Mouse (Mus musculus): ENCODE measurements around the gene Pkig.
"Not testable (repeated sequence)": the region's sequence is repeated elsewhere in the genome, so short reads cannot be mapped to it uniquely, and the experiment has no call there.

Gene Pkig

DNA sequence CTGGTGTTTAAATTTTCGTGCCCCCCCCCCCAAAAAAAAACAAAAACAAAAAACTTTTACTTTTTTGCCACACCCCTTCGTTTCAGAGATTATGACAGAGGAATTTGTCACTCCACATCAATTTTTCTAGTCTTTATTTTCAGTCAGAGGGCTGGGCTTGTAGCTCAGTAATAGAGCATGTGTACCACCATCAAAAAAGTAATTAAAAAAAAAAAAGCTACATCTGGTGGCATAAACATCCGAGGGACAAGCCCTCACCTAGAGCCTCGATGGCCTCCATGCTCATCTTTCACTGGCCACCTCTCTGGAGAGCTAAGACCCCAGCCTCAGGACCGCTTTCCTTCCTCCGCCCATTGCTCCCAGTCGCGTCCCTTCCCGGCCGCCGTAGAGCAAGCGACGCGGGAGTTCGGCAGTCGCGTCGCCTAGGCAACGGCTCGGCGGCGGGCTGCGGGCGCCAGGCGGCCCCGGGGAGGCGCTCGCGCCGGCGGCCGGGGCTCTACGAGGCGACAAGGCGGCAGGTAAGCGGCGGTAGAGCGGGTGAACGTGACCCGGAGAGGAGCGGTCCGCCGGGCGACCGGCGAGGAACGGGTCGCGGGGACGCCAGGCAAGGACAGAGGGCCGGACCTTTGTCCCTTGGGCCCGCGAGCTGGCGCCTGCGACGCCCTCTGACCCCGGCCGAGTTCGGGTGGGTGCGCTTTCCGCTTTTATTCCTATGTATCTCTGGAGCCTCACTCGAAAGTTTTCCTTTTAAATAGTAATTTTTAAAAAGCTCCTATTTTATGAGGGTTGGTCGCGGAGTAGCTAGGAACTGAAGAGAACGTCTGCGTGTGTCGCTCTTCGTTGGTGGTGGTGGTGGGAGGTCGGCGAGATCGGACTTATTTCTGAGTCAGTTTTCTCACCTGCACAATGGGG is at the start of gene Pkig:
TSS of gene Pkig (plus strand) at position 412 of the 912 bp plus-strand sequence.
- peak; percentile 62 for DNase-seq (ENCODE audit: low read depth)

DNA sequence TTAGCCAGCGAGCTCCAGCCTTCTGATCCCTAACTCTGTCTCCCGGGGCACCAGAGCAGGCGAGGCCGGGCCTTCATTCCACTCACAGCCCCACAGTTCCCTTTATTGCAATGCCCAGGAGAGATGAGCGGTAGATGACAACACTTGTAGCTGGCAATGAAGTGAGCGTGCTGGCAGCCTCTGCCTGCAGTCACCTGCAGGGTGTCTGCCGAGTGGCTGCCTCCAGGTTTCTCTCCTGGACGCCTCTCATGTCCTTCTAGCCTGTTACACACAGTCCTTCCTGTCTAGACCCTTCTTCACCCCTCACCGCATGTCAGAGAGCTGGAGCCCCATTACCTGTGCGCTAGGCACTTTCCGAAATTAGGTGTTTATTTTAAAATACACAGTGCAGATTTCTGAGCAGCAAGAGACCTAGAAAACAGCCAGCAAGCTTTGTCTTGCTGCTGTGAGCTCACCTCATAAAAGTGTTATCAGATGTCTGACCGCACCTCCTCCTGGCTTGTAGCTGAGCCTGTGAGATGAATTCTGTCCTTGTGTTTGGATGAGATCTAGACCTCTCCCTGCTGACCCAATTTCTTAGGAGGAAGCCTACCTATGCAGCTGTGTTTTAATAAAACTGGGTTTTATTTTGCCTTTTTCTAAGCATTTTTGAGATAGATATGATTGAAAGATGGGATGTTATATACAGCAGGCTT is 48.8 kb upstream of the Pkig start:
- no peak for DNase-seq (ENCODE audit: low read depth)

DNA sequence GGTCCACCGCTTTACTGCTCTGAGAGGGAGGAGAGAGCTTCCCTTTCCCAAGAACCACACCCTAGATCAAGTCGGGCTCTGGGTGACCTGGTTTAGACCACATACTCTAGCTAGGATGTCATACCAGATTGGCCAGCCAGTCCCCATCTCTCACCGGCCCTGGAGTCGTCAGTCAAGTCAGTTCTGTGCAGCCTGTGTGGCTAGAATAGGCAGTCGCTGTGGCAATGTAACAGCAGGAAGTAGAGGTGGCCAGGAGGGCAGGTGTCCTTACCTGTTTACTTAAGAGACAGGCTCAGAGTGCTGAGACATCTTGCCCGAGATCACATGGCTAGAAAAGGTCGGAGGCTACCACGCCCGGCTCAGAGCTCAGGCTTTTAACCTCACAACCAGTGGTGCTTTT is 47.0 kb upstream of the Pkig start:
- DNase-seq (ENCODE audit: low read depth), result no peak

DNA sequence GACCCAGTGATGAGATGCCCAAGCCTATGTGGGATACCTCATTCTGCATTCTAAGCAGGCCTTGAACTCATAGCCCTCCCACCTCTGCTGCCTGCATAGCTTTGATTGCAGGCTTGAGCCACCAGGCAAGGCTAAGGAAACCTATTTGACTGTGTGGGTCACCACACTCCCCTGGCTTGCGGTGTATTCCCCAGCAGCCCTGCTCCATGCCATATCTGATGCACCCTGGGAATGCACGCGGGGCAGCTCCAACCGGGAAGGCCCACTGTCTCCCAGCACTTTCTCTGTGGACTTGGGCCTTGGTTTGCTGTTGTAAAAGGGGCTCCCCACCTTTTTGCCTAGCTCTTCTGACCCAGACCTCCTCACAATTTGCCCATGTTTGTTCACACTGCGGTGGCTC is 45.0 kb upstream of the Pkig start:
- no peak for DNase-seq (ENCODE audit: low read depth)

DNA sequence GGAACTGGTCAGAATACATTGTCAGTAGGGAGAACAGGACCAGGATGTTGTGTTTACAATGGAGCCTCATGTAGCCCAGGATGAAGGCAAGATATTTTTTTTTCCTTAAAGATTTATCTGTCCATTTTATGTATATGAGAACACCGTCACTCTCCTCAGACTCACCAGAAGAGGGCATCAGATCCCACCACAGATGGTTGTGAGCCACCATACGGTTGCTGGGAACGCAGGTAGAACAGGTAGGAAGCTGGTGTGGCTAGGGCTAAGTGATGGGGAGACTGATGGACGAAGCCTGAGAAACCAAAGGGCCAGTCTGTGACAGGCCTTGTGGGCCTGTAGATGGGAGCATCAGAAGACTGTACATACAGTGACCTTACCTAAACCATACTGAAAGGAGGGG is 44.2 kb upstream of the Pkig start:
- DNase-seq (ENCODE audit: low read depth), result no peak

DNA sequence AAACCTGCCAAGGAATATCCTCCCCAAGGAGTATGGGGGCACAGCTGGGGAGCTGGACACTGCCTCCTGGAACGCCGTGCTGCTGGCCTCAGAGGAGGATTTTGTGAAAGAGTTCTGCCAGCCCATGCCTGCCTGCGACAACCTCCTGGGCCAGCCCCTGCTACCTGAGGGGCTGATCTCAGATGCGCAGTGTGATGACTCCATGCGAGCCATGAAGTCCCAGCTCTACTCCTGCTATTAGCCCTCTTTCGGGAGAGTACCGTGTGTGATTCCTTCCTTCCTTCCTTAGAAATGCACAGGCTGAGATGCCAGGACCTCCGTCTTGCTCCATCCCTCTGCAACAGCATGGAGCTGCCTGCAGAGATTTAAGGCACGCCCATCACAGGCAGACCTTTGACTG is 42.8 kb upstream of the Pkig start:
- DNase-seq (ENCODE audit: low read depth), result no peak

DNA sequence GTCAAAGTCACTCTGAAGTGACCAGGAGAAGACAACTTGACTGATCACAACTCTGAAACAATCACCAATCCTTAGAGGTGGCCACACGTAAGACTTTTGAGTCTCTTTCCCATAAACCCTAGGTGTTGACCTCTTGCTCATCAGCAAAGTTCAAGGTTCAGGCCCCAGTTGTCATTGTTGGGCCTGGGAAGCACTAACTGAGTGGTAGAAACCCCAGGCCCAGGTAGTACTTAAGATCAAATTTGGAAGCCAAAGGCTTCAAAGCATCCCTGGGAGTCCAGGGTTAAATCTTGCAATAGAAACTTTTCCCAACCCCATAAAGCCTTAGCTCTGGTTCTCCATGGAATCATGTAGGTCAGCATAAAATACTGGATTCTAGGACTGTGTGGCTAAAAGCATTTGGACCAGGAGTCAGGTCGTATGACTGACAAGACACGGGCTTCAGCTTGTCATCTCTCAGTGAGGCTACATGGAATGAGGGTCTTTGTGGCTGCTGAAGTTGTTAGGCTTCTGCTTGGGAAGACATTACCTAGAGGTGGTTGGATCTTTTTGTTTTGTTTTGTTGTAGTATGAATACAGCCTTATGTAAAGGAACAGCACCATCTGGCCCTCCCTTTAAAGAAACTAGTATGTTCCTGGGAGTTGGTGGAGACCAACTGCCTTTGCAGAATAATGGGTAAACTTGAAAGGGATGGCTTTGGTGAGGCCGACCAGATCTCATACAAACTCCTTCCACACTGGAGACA is 42.1 kb upstream of the Pkig start:
- DNase-seq (ENCODE audit: low read depth), result no peak

DNA sequence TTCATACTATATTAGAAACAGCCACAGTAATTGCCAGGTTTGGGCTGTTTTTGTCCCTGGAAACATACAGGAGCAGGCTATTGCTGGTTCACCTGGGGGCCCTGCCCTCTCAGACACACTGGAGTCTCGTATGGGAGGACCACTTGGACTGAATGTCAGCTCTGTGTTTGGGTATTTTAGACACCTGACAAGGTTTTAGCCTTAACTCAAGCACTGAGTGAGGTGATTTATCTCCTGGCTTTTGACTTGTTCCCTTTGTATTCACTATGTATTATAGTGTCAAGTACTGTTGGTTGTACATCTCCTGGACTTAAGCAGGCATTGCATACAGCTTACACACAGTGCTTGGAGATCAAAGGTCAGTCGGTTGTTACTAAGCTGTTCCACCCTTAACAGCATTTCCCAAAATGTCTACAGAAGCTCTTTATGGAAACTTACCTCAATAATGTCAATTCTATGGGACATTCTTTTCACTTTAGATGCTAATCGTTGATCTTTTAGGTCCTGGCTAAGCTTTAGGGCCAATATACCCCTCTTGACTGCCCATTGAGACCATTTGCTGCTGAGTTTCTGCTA is 41.4 kb upstream of the Pkig start:
- DNase-seq (ENCODE audit: low read depth), result no peak

DNA sequence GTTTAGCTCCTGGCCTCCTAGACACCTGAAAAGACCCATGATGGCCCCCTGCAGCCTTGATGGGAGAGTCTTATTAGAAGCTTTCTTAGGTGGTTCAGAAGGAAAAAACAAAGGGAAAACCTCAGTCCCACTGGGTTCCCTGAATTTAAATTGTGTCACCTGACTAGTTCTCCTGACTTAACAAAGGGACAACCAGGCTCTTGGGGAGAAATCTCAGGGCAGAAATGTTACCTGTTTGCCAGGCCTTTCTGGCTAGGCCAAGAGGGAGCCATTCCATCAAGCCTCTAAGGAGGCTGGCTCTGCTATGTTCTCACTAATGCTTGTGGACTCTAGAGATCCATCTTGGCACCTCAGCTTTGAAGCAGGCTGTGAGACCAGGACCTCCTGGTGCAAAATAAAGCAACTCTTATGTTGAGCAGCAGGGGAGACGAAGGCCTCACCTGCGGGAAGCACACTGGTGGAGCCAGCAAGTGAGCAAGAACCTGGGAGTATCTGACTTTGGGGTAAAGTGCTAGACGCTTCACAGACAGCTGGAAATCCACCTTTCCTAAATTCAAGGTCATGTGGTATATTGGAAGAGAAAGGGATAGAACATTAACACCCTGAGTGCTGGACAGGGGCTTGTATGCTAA is 40.8 kb upstream of the Pkig start:
- DNase-seq (ENCODE audit: low read depth), result no peak

DNA sequence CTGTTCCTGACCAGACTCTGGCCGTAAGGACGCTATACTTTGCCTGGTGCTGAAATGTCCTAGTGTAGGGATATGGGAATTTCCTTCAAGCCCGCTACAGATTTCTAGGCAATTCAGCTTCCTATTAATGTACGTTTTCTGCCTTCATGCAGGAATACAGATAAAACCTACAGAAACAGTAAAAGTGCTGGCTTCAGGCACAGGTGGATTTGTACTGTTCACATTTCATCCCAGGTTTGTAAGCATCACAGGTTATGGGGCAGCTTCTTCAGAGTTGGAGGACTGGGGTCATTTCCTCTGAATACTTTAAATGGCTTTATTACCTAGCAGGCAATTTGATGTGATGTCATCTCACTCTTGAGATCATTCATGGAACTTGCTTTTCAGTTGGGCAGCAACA is 40.3 kb upstream of the Pkig start:
- no peak for DNase-seq (ENCODE audit: low read depth)

DNA sequence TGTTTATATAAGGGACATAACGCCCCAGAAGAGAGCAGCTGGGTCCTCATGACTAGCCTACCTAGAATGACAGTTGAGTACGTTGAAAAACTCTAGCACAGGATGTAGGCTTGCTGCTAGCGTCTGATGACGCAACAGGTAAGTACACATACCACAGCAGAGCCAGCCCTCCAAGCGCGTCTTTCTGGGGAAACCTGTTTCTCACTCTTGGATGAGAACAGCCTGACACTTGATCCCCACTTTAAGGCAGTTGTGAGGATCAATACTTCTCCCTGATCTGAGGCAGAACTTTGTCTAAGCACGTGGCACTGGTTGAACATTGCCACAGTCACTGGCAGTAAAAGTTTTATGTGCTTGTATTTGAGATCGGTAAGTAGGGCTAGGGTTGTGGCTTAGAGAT is 37.7 kb upstream of the Pkig start:
- no peak for DNase-seq (ENCODE audit: low read depth)

DNA sequence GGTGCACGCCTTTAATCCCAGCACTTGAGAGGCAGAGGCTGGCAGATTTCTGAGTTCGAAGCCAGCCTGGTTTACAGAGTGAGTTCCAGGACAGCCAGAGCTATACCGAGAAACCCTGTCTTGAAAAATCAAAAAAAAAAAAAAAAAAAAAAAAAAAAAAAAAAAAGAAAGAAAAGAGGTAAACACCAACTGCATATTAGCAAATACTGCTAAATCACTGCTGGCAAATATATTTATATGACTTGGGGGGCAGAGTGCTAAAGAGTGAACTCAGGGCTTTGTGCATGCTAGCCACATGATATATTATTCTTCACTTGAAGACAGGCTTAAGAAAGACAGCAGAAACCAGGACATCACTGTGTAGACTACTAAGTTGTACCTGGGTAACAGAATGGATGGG is 36.8 kb upstream of the Pkig start:
- not testable (repeated sequence) for DNase-seq (ENCODE audit: low read depth)

DNA sequence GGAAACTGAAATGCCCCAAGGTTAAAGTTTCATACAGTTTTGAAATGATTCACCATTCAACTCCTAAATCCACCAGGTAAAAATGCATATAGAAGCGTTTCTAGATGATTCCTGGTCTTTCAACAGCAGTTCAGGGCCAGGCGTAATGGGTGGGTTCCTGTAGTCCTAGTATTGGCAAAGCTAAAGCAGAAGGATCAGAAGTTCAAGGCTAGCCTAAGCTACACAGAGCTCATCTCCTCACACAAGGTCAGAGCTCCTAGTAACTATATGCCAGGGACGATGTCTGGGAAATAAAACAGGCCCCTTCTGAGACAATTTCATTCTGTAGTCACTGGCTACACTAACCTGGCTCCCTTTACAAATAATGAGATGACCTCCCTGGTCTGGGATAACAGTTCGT is 27.0 kb upstream of the Pkig start:
- no peak for DNase-seq (ENCODE audit: low read depth)

DNA sequence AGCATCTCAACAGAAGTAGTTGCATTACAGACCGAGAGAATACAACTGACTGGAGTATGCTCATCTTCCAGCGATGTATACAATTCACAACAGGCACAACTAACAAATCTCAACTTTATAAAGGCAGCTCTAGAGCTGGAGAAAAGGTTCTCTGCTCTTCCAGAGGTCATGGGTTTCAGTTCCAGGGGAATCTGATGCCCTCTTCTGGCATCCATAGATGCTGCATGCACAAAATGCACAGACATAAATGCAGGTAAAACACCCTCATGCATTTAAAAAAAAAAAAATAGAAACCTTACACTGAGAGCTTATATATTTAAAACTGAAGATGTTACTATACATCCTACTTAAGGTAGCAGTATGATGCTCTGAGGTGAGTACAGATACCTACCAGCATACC is 26.5 kb upstream of the Pkig start:
- DNase-seq (ENCODE audit: low read depth), result no peak

DNA sequence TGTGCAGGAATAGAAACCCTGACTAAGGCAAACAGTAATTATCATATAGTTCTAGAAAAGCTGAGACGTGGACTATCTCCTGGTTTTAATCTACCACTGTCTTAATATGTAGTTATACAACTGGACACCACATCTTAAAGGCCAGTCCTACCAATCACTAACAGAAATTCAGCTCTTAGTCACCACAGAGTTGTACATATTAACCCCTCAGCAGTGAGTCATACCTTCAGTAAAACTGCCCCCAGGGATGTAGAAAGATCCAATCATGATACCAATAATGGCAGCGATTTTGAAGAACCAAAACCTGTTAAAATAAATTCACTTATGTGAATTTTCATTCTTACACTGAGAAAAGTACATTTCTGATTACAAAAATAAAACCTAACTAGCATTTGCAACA is 24.0 kb upstream of the Pkig start:
- DNase-seq (ENCODE audit: low read depth), result no peak

DNA sequence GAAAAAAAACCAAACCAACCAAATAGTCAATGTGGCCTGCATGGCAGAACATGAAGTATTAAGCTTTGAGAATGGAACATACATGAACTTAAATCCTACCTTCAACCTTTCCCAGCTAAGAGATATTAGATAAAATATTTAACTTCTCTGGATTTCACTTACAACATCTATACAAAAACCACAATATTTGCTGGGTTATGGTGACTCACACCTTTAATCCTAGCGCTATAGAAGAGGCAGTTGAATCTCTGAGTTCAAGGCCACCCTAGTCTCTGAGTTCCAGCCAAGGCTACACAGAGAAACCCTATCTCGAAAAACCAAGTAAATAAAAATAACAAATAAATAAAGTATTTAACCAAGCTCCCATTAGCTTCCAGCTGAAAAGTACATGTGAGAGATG is 22.1 kb upstream of the Pkig start:
- DNase-seq (ENCODE audit: low read depth), result no peak

DNA sequence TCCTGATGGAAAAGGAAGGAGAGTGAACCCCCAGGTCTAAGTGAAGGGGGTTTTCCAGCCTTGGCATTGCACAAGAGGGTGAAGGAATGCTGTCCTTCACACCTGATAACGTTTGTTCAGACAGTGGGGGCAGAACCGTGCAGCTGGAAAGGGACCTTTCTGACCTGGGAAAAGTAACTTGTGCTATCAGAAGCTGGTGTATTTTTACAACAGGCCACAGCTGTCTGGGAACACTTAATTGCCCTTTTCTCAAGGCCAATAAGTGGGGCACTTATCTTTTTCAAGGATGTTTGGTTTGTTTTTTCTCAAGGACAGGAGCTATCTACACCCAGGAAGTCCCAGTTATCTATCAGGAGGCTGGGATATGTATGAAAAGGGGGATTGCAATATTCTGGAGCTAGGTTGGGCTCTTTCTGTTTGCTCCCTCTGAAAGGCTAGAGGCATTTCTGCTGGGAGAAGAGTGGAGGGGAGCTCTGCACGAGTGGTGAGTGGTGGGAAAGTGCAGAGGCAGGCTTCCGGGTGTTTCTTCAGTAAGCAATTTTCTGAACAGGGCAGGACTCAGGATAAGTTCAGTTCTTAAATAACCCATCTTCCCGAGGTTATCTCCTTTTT is 20.4 kb upstream of the Pkig start:
- no peak for DNase-seq (ENCODE audit: low read depth)

DNA sequence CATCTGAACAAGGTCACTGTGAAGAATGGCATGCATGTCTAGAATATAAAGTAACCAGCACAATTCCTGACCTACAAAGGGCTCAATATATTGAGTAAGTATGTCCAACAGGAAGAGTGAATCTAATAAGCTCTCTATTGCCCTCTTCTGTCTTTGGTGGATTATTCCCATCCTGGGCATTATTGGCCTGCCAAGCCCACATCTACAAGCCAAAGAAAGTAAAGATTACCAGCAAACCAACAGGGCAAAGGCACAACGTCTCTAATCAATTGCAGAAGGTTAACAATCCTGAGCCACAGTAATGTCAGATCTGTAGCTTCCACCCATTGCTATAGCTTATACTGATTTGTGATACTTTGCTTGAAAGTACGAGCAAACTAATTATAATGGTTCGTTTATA is 17.7 kb upstream of the Pkig start:
- no peak for DNase-seq (ENCODE audit: low read depth)

DNA sequence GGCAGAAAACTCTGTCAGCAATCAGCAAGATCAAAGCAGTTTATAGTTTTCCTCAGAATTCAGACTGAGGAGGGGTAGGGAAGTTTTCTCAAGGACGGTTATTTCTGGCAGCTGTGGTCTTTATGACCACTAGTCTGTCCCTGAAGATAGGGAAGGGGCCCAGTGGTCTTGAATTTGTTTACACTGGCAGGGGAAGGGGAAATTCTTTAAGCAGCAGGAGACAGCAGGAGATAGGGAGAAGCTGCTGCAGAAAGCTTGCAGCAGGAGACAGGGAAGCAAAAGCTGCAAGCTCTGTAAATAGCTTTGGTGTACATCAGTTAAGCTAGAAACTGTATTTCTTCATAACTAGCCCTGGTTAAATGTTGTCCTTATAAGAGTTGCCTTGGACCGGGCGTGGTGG is 16.5 kb upstream of the Pkig start:
- no peak for DNase-seq (ENCODE audit: low read depth)

DNA sequence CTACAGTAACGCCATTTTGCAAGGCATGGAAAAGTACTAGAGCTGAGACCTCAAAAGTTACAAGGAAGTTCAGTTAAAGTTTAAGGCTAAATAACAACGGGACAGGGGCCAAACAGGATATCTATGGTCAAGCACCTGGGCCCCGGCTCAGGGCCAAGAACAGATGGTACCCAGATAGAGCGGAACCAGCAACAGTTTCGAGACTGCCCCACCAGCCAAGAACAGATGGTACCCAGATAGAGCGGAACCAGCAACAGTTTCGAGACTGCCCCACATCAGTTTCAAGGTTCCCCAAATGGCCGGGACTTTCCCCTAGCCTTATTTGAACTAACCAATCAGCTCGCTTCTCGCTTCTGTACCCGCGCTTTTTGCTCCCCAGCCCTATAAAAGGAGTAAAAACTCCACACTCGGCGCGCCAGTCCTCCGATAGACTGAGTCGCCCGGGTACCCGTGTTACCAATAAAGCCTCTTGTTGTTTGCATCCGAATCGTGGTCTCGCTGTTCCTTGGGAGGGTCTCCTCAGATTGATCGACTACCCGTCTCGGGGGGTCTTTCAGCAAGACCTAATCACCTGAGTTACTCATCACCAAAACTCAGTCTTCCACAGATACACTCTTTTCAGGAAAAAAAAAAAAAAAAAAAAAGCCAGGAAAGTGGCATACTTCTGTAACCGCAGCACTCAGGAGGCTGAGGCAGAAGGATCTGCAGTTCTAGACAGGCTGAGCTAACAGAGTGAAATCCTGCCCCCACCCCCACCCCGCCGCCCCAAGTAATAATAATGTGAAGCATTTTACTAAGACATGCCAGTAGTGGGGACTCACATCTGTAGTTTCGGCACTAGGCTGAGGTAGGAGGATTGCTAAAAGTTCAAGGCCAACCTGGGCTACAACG is 15.3 kb upstream of the Pkig start:
- peak; percentile 82 for DNase-seq (ENCODE audit: low read depth)

DNA sequence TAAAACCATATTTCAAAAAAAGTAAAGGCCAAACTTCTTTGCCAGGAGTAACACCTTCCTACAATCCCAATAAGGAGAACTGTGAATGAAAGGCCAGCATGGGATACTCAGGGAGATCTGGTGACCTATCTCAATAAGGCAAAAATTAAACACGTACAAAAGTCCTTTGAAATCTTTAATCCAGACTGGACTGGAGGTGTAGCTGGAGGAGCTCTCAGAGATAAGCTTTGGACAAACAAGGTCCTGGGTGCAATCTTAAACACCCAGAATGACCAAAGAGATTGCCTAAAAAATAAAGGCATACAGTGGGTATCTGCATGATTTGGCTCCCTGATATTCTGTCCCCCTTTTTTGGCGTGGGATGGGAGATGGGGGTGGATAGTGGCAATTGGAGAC is 14.6 kb upstream of the Pkig start:
- DNase-seq (ENCODE audit: low read depth), result no peak

Data from c-Kit-positive CD71-negative TER-119-negative erythroid progenitor cells, embryonic 14.5 days (primary cell).